Comparison of ENCODE assay signal across 7 mouse cellular contexts in genomic region chr10:60351761-60352455, GRCm38 (mm10). TPM values are rescaled to one million over a fixed set of nuclear protein-coding genes. Genes with fewer than 3 reads are reported as not detected.
DNase-seq lines count a peak whose midpoint lies in the region; ATAC-seq and TF ChIP-seq lines count a peak whose summit lies in the region.

No protein-coding gene starts in this region.

- peak overlapping the region; percentile 12 for H3K27ac ChIP-seq in liver, embryonic 14.5 days
- peak overlapping the region; percentile 27; the same call in 1 of the 2 replicates for H3K27ac ChIP-seq in neural tube, embryonic 12.5 days

- H3K36me3 ChIP-seq in liver, embryonic 14.5 days (replicated peaks; ENCODE audit: control insufficient read depth, insufficient read depth, low read depth) = no peaks in the 10 kb centered on the region
- no peaks in the 10 kb centered on the region for H3K36me3 ChIP-seq in neural tube, embryonic 12.5 days

- no peak overlapping the region for H3K9ac ChIP-seq in liver, embryonic 14.5 days (replicated peaks)
- H3K9ac ChIP-seq in neural tube, embryonic 12.5 days = no peak overlapping the region

- H3K4me2 ChIP-seq in liver, embryonic 14.5 days (ENCODE audit: low read depth) = peak overlapping the region; percentile 19
- H3K4me2 ChIP-seq in neural tube, embryonic 12.5 days (replicated peaks) = peak overlapping the region; percentile 12; the same call in 1 of the 2 replicates

- 0 out of 2 replicates have a peak, but pooled peaks have one; percentile 18 for TF ChIP-seq CTCF in liver, embryonic 14.5 days (IDR thresholded peaks at IDR 0.05; ENCODE audit: low read depth)

- peak; percentile 49 for DNase-seq in gastrocnemius, postnatal 10 days
- DNase-seq in induced T-regulatory cell, adult 2 months (ENCODE audit: low read depth) = peak; percentile 95
- peak in 1 of 3 experiments; percentile 26 for DNase-seq in liver, embryonic 14.5 days (ENCODE audit: low read depth in 3 of 3, low spot score in 3 of 3)
- no peak for DNase-seq in left cerebral cortex, adult 18-20 months (ENCODE audit: low spot score in 2 of 2)

- no peak overlapping the region for H3K4me3 ChIP-seq in liver, embryonic 14.5 days (ENCODE audit: insufficient read depth in 1 of 2, low read depth in 2 of 2, low read length in 2 of 2)
- no peak overlapping the region for H3K4me3 ChIP-seq in neural tube, embryonic 12.5 days

- 35% methylated on average over 7 of the region's 7 CpGs for WGBS in liver, embryonic 14.5 days (ENCODE audit: insufficient replicate concordance)
- WGBS in neural tube, embryonic 12.5 days = 22% methylated on average over 7 of the region's 7 CpGs

- TF ChIP-seq EP300 in liver, embryonic 14.5 days (IDR thresholded peaks at IDR 0.05; ENCODE audit: low read depth) = no peak

- H3K4me1 ChIP-seq in liver, embryonic 14.5 days (replicated peaks; ENCODE audit: control insufficient read depth in 2 of 2, insufficient read depth in 2 of 2, low read length in 1 of 2) = peaks cover 25 to 47% of the 10 kb centered on the region in 2 experiments
- peaks cover 39% of the 10 kb centered on the region for H3K4me1 ChIP-seq in neural tube, embryonic 12.5 days

- H3K9me3 ChIP-seq in liver, embryonic 14.5 days (ENCODE audit: control insufficient read depth, low read length) = no peaks in the 10 kb centered on the region
- H3K9me3 ChIP-seq in neural tube, embryonic 12.5 days = no peaks in the 10 kb centered on the region

- H3K27me3 ChIP-seq in liver, embryonic 14.5 days (ENCODE audit: control insufficient read depth, insufficient read depth, low read length) = no peaks in the 10 kb centered on the region
- H3K27me3 ChIP-seq in neural tube, embryonic 12.5 days (replicated peaks) = peaks cover 10% of the 10 kb centered on the region

- peak; percentile 65 for ATAC-seq in CD4-positive, CD25-positive, alpha-beta regulatory T cell, adult 4 months
- ATAC-seq in activated CD4-positive, CD25-positive, alpha-beta regulatory T cell, adult 4 months = peak; percentile 70
- no peak for ATAC-seq in liver, embryonic 14.5 days (ENCODE audit: insufficient read depth)
- peak; percentile 65 for ATAC-seq in neural tube, embryonic 12.5 days (ENCODE audit: low FRiP score, low read depth)

RNA-seq across cellular contexts. Expression of gene Vsir, which starts 5.3 kb away (rescaled TPM):
- polyA plus RNA-seq in CD4-positive, CD25-positive, alpha-beta regulatory T cell, adult 4 months (2017; shearing (Covaris generic)) = 100 to 1,000 TPM; 171 to 206 TPM
- polyA plus RNA-seq in activated CD4-positive, CD25-positive, alpha-beta regulatory T cell, adult 4 months (2017; shearing (Covaris generic)) = 100 to 1,000 TPM; 182 to 186 TPM
- total RNA-seq in gastrocnemius, postnatal 10 days (2021) = 10 to 100 TPM; 16.2 to 18.4 TPM
- polyA plus RNA-seq in liver, embryonic 14.5 days (2012; rRNA removed) = 6.9 and 8.8 TPM in 2 replicates
- 6.2 and 6.6 TPM in 2 replicates for polyA plus RNA-seq in liver, embryonic 14.5 days (2014; fragmentation: Nextera tagmentation; extraction: Ambion mirVana)
- 2.2 and 3.5 TPM in 2 replicates for polyA plus RNA-seq in neural tube, embryonic 12.5 days (2016; fragmentation: Nextera tagmentation; extraction: Ambion mirVana)
- 10 to 100 TPM; 19.7 to 20.8 TPM for total RNA-seq in left cerebral cortex, adult 18-20 months (2021)

RNA-seq across cellular contexts. Expression of gene Gm17455, which starts 47.6 kb away (rescaled TPM):
- 1 to 10 TPM; 1.5 to 3.7 TPM for polyA plus RNA-seq in CD4-positive, CD25-positive, alpha-beta regulatory T cell, adult 4 months (2017; shearing (Covaris generic))
- polyA plus RNA-seq in activated CD4-positive, CD25-positive, alpha-beta regulatory T cell, adult 4 months (2017; shearing (Covaris generic)) = under 1 TPM in 1 of 2 experiments, not detected in 1; 0.84 TPM
- not detected for total RNA-seq in gastrocnemius, postnatal 10 days (2021)
- not detected in 2 replicates for polyA plus RNA-seq in liver, embryonic 14.5 days (2012; rRNA removed)
- polyA plus RNA-seq in liver, embryonic 14.5 days (2014; fragmentation: Nextera tagmentation; extraction: Ambion mirVana) = not detected in 2 replicates
- 3.3 and 3.9 TPM in 2 replicates for polyA plus RNA-seq in neural tube, embryonic 12.5 days (2016; fragmentation: Nextera tagmentation; extraction: Ambion mirVana)
- not detected for total RNA-seq in left cerebral cortex, adult 18-20 months (2021)

Comparison
In these comparisons a context has a peak if more than half of its experiments do, and no peak if none do; other contexts are left out.
1. DNase-seq: peak in gastrocnemius, postnatal 10 days (single experiment) and induced T-regulatory cell, adult 2 months (single experiment); none in left cerebral cortex, adult 18-20 months (0 of 2).
2. RNA of gene Vsir, which starts 5.3 kb away (polyA plus RNA-seq): 171 to 206 TPM in CD4-positive, CD25-positive, alpha-beta regulatory T cell, adult 4 months and 182 to 186 TPM in activated CD4-positive, CD25-positive, alpha-beta regulatory T cell, adult 4 months; 6.2 to 8.8 TPM in liver, embryonic 14.5 days and 2.2 to 3.5 TPM in neural tube, embryonic 12.5 days; every median in the first group is over 10 times any median in the second.